Mouse (Mus musculus) small intestine, adult 2 months (tissue): Measurements from ENCODE around the gene Txndc2. TPM values are rescaled to one million over a fixed set of nuclear protein-coding genes. Genes with fewer than 3 reads are reported as not detected.

Experiments
- H3K27ac ChIP-seq: fragments of 200-500 bp; 2 replicates; pipeline ENCODE4 v1.5.1; 2012; ENCODE audit warnings: low read depth, low read length, control low read depth, inconsistent platforms; ENCODE audit not compliant: insufficient read depth
- H3K27me3 ChIP-seq: fragments of 200-500 bp; 2 replicates; pipeline ENCODE4 v1.6.1; 2012; ENCODE audit warnings: mild to moderate bottlenecking, moderate library complexity, low read length, inconsistent platforms; ENCODE audit not compliant: control insufficient read depth, insufficient read depth
- H3K36me3 ChIP-seq: fragments of 200-500 bp; 2 replicates; pipeline ENCODE4 v1.6.1; 2012; ENCODE audit warnings: mild to moderate bottlenecking, low read length, control low read depth, inconsistent platforms; ENCODE audit not compliant: control insufficient read depth, insufficient read depth
- H3K4me1 ChIP-seq: fragments of 200-500 bp; 2 replicates; pipeline ENCODE4 v1.6.1; 2012; ENCODE audit warnings: low read length, inconsistent platforms, mixed read lengths; ENCODE audit not compliant: control insufficient read depth, insufficient read depth, insufficient read length
- H3K4me3 ChIP-seq: fragments of 200-500 bp; 2 replicates; pipeline ENCODE4 v1.5.1; 2012; ENCODE audit warnings: low read depth, mild to moderate bottlenecking, control low read depth, inconsistent platforms, low read length, moderate library complexity
- CTCF ChIP-seq: fragments of 200-500 bp; IDR thresholded peaks from 2 replicates; pipeline ENCODE4 v1.5.1; 2012; ENCODE audit warnings: low read depth, mild to moderate bottlenecking, control low read depth, inconsistent platforms, low read length, moderate library complexity, mixed read lengths; ENCODE audit not compliant: insufficient replicate concordance, insufficient read length; ENCODE audit errors: extremely low read depth
- POLR2A ChIP-seq: fragments of 200-500 bp; IDR thresholded peaks from 2 replicates; pipeline ENCODE4 v1.6.1; 2012; ENCODE audit warnings: low read depth, mild to moderate bottlenecking, control low read depth, inconsistent platforms, low read length, moderate library complexity
- WGBS: fragments of 180-500 bp; shearing (Covaris S2); methylation state at CpG from one replicate; pipeline ENCODE4 v1.1.7; 2018; 5-methylcytosine and 5-hydroxymethylcytosine counted together
- polyA plus RNA-seq: library from polyadenylated mRNA; depleted of rRNA; stranded (reverse); fragments of >200 nt; gene quantifications from 2 replicates; pipeline ENCODE4 v1.2.3, GENCODE M21; 2012; rRNA removed

Gene Txndc2
- not detected in 2 replicates for polyA plus RNA-seq

DNA sequence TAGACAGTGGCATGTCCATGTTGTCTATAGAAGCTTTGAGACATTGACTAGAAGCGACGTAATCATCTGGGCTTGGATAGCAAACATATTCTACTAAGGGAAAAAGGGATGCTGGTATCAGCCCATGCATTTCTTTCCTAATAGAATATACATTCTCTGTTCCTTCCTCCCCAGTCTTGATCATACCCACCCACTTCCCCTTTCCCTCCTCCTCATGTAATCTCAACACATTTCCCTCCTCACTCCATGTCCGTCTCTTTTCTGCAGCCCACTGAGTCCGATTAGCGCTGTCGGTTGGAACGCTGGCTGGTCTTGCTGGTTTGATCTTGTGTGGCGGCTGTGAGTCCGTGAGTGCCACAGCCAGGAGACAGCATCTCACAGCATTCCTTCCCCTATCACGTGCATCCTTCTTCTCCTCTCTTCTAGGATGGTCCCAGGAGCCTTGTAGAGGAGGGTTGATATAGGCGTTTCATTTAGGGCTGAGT, at the start of gene Txndc2:
TSS of gene Txndc2 (minus strand) at position 435 of the 485 bp plus-strand sequence.
- TF ChIP-seq CTCF (no peak), POLR2A (no peak)
- Histone ChIP-seq H3K36me3 (no peaks in the 10 kb centered on the region), H3K4me3 (no peak within 1 kb of the TSS), H3K4me1 (no peaks in the 10 kb centered on the region; the same call in 1 of the 2 replicates), H3K27ac (no peak within 1 kb of the TSS), H3K27me3 (no peaks in the 10 kb centered on the region)
- WGBS: 91% methylated on average over 11 of the region's 11 CpGs

GRCm38 (mm10) chr17:65683731-65684130, 41.8 kb upstream of the Txndc2 start:
- H3K27me3 ChIP-seq: no peaks in the 10 kb centered on the region
- no peaks in the 10 kb centered on the region for H3K4me1 ChIP-seq
- no peak overlapping the region for H3K27ac ChIP-seq
- H3K36me3 ChIP-seq: no peaks in the 10 kb centered on the region
- WGBS: 70% methylated on average over 2 of the region's 2 CpGs
- H3K4me3 ChIP-seq: no peak overlapping the region
- TF ChIP-seq POLR2A (no peak), CTCF (no peak)

GRCm38 (mm10) chr17:65683316-65683715, 41.3 kb upstream of the Txndc2 start:
- Histone ChIP-seq H3K4me1 (no peaks in the 10 kb centered on the region), H3K4me3 (no peak overlapping the region), H3K36me3 (no peaks in the 10 kb centered on the region), H3K27ac (no peak overlapping the region), H3K27me3 (no peaks in the 10 kb centered on the region)
- WGBS: 82% methylated on average over 3 of the region's 3 CpGs
- TF ChIP-seq POLR2A (no peak), CTCF (no peak)

- no peaks in the 10 kb centered on the region for H3K27me3 ChIP-seq
- H3K27ac ChIP-seq: peak overlapping the region; percentile 20
- 73% methylated on average over 5 of the region's 5 CpGs for WGBS
- TF ChIP-seq CTCF: no peak
- H3K36me3 ChIP-seq: no peaks in the 10 kb centered on the region
- H3K4me3 ChIP-seq: no peak overlapping the region
- H3K4me1 ChIP-seq: no peaks in the 10 kb centered on the region
Measured at GRCm38 (mm10) chr17:65682071-65682680, 40.2 kb upstream of the Txndc2 start.

GRCm38 (mm10) chr17:65681516-65681915, 39.5 kb upstream of the Txndc2 start:
- H3K27me3 ChIP-seq: no peaks in the 10 kb centered on the region
- no peak overlapping the region for H3K4me3 ChIP-seq
- TF ChIP-seq CTCF (no peak), POLR2A (no peak)
- no peaks in the 10 kb centered on the region for H3K4me1 ChIP-seq
- 50% methylated on average over 6 of the region's 6 CpGs for WGBS
- H3K27ac ChIP-seq: peak overlapping the region; percentile 20
- H3K36me3 ChIP-seq: no peaks in the 10 kb centered on the region

- no peaks in the 10 kb centered on the region for H3K27me3 ChIP-seq
- no peak overlapping the region for H3K27ac ChIP-seq
- H3K36me3 ChIP-seq: no peaks in the 10 kb centered on the region
- 76% methylated on average over 2 of the region's 2 CpGs for WGBS
- TF ChIP-seq CTCF: no peak
- TF ChIP-seq POLR2A: no peak
- no peak overlapping the region for H3K4me3 ChIP-seq
- no peaks in the 10 kb centered on the region for H3K4me1 ChIP-seq
Measured at GRCm38 (mm10) chr17:65680801-65681412, 38.9 kb upstream of the Txndc2 start.

DNA sequence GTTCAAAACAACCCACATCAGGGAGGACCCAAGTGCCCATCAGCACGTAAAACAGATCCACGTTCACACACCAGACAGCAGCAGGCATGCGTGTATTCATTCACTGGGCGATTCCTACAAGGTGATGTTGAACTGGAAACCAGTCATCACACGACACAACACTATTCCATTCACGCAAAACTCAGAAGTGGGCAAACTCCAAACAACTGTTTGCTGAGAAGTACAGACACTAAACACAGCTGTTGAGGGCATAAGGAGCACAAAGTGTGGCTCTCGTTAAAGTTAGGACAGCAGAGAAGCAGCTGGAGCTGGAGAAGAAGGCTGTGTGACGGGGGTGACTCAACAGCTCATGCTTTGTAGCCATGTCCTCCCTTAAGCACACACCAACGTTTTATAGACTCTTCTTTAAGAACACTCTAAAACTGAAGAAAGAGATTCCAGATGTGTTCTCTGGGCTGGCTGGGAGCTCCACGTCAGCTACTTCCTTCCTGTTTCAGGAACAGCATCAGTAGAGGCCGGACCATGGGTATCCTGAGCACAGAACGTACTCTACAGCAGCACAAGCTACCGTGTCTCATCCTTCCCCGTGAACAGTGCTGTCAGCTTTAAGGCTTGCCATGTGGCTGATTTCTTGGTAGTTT, 38.0 kb upstream of the Txndc2 start:
- 72% methylated on average over 14 of the region's 14 CpGs for WGBS
- Histone ChIP-seq H3K4me3 (no peak overlapping the region), H3K27ac (no peak overlapping the region), H3K4me1 (peaks cover 4% of the 10 kb centered on the region; the same call in 1 of the 2 replicates), H3K27me3 (no peaks in the 10 kb centered on the region), H3K36me3 (no peaks in the 10 kb centered on the region)
- TF ChIP-seq POLR2A (no peak), CTCF (no peak)
